In genomic region chr7:120117529-120117928, GRCm38 (mm10) we compare ENCODE assay signal across 26 mouse cellular contexts. TPM values are rescaled to one million over a fixed set of nuclear protein-coding genes. Genes with fewer than 3 reads are reported as not detected.
DNase-seq lines count a peak whose midpoint lies in the region; ATAC-seq lines count a peak whose summit lies in the region.
"Had no signal": no experiment of that assay in that cellular context is flagged by ENCODE, and none has a peak within 500 bp of the region (broad histone marks: within the 10 kb centered on the region; RNA-seq: fewer than 3 reads in every experiment).

No protein-coding gene starts in this region.

- no peaks in the 10 kb centered on the region for H3K27me3 ChIP-seq in embryonic facial prominence, embryonic 12.5 days
- H3K27me3 ChIP-seq in embryonic facial prominence, embryonic 10.5 days (replicated peaks; ENCODE audit: low read depth, poor library complexity, severe bottlenecking): no peaks in the 10 kb centered on the region
- no peaks in the 10 kb centered on the region for H3K27me3 ChIP-seq in midbrain, embryonic 16.5 days (ENCODE audit: control insufficient read depth, insufficient read depth, low read depth, low read length)
- no peaks in the 10 kb centered on the region for H3K27me3 ChIP-seq in hindbrain, embryonic 12.5 days
- H3K27me3 ChIP-seq: forebrain, embryonic 13.5 days; kidney, embryonic 15.5 days; limb, embryonic 13.5 days; liver, embryonic 15.5 days; megakaryocyte, embryonic 14.5 days had no signal

- WGBS in embryonic facial prominence, embryonic 12.5 days: 42% methylated on average over 6 of the region's 6 CpGs
- WGBS in embryonic facial prominence, embryonic 10.5 days: 40% methylated on average over 6 of the region's 6 CpGs
- 13% methylated on average over 6 of the region's 6 CpGs for WGBS in midbrain, embryonic 16.5 days
- WGBS in hindbrain, embryonic 12.5 days: 42% methylated on average over 6 of the region's 6 CpGs

- H3K4me2 ChIP-seq in embryonic facial prominence, embryonic 12.5 days (replicated peaks): no peak overlapping the region
- H3K4me2 ChIP-seq in midbrain, embryonic 16.5 days (ENCODE audit: low read length): no peak overlapping the region
- H3K4me2 ChIP-seq in hindbrain, embryonic 12.5 days (replicated peaks): no peak overlapping the region
- H3K4me2 ChIP-seq: forebrain, embryonic 13.5 days; kidney, embryonic 15.5 days; limb, embryonic 13.5 days; liver, embryonic 15.5 days had no signal

- no peak overlapping the region for H3K9ac ChIP-seq in embryonic facial prominence, embryonic 12.5 days
- no peak overlapping the region for H3K9ac ChIP-seq in midbrain, embryonic 16.5 days (ENCODE audit: low read depth, low read length)
- no peak overlapping the region for H3K9ac ChIP-seq in hindbrain, embryonic 12.5 days
- H3K9ac ChIP-seq: forebrain, embryonic 13.5 days; kidney, embryonic 15.5 days; limb, embryonic 13.5 days; liver, embryonic 15.5 days had no signal

- no peaks in the 10 kb centered on the region for H3K36me3 ChIP-seq in embryonic facial prominence, embryonic 12.5 days
- H3K36me3 ChIP-seq in embryonic facial prominence, embryonic 10.5 days (replicated peaks): peaks cover 47% of the 10 kb centered on the region
- no peaks in the 10 kb centered on the region for H3K36me3 ChIP-seq in midbrain, embryonic 16.5 days (ENCODE audit: control insufficient read depth, insufficient read depth, low read length)
- no peaks in the 10 kb centered on the region for H3K36me3 ChIP-seq in hindbrain, embryonic 12.5 days
- H3K36me3 ChIP-seq: liver, embryonic 15.5 days had no signal

- H3K27ac ChIP-seq in embryonic facial prominence, embryonic 12.5 days: 0 out of 2 replicates have a peak overlapping the region, but pooled peaks have one; percentile 30
- H3K27ac ChIP-seq in embryonic facial prominence, embryonic 10.5 days (replicated peaks): no peak overlapping the region
- no peak overlapping the region for H3K27ac ChIP-seq in midbrain, embryonic 16.5 days (ENCODE audit: low read length)
- H3K27ac ChIP-seq in hindbrain, embryonic 12.5 days: no peak overlapping the region
- H3K27ac ChIP-seq: forebrain, embryonic 13.5 days; hindbrain, postnatal 0 days; kidney, embryonic 15.5 days; limb, embryonic 13.5 days; liver, embryonic 15.5 days had no signal

- H3K4me1 ChIP-seq in embryonic facial prominence, embryonic 12.5 days: peaks cover 10% of the 10 kb centered on the region; the same call in 1 of the 2 replicates
- peaks cover 8% of the 10 kb centered on the region; the same call in 1 of the 2 replicates for H3K4me1 ChIP-seq in embryonic facial prominence, embryonic 10.5 days
- H3K4me1 ChIP-seq in midbrain, embryonic 16.5 days (ENCODE audit: control insufficient read depth, insufficient read depth, low read length): no peaks in the 10 kb centered on the region
- 0 out of 2 replicates have a peak, but pooled peaks cover 4% of the 10 kb centered on the region for H3K4me1 ChIP-seq in hindbrain, embryonic 12.5 days
- H3K4me1 ChIP-seq: forebrain, embryonic 13.5 days; kidney, embryonic 15.5 days; liver, embryonic 15.5 days; megakaryocyte, embryonic 14.5 days had no signal

- DNase-seq in embryonic facial prominence, embryonic 10.5 days (ENCODE audit: low spot score): no peak
- peak; percentile 58 for DNase-seq in testis, postnatal 14 days (ENCODE audit: low spot score)
- no peak for DNase-seq in testis, postnatal 10 days (ENCODE audit: low spot score)
- DNase-seq in brain, adult 2 months (ENCODE audit: low read depth, low spot score): peak; percentile 47
- DNase-seq in lung, adult 18-20 months: no peak
- DNase-seq: cerebellum, adult 9-10 months; gastrocnemius, postnatal 36 days; lung, postnatal 10 days; right cerebral cortex, postnatal 14 days; spleen, adult 18-20 months; thymus, adult 18-20 months; thymus, postnatal 4 days had no signal

- no peaks in the 10 kb centered on the region for H3K9me3 ChIP-seq in embryonic facial prominence, embryonic 12.5 days
- no peaks in the 10 kb centered on the region for H3K9me3 ChIP-seq in embryonic facial prominence, embryonic 10.5 days
- no peaks in the 10 kb centered on the region for H3K9me3 ChIP-seq in midbrain, embryonic 16.5 days (replicated peaks; ENCODE audit: control insufficient read depth, low read length, poor library complexity, severe bottlenecking)
- H3K9me3 ChIP-seq in hindbrain, embryonic 12.5 days (replicated peaks): no peaks in the 10 kb centered on the region
- H3K9me3 ChIP-seq: forebrain, embryonic 13.5 days; kidney, embryonic 15.5 days; limb, embryonic 13.5 days; liver, embryonic 15.5 days; megakaryocyte, embryonic 14.5 days had no signal

- ATAC-seq in embryonic facial prominence, embryonic 12.5 days (ENCODE audit: insufficient number of reproducible peaks, insufficient read depth, low FRiP score, low TSS enrichment): no peak
- ATAC-seq in midbrain, embryonic 16.5 days: peak; percentile 36; the same call in 1 of the 2 replicates
- no peak for ATAC-seq in hindbrain, embryonic 12.5 days (ENCODE audit: low FRiP score)
- ATAC-seq: CD4-positive, CD25-positive, alpha-beta regulatory T cell, adult 4 months; forebrain, embryonic 13.5 days; hindbrain, postnatal 0 days; intestine, postnatal 0 days had no signal

- no peak overlapping the region for H3K4me3 ChIP-seq in embryonic facial prominence, embryonic 12.5 days
- no peak overlapping the region for H3K4me3 ChIP-seq in embryonic facial prominence, embryonic 10.5 days
- H3K4me3 ChIP-seq in midbrain, embryonic 16.5 days (ENCODE audit: low read depth, low read length): no peak overlapping the region
- no peak overlapping the region for H3K4me3 ChIP-seq in hindbrain, embryonic 12.5 days
- H3K4me3 ChIP-seq: forebrain, embryonic 13.5 days; kidney, embryonic 15.5 days; limb, embryonic 13.5 days; liver, embryonic 15.5 days; megakaryocyte, embryonic 14.5 days; myocyte had no signal

RNA-seq across cellular contexts. Expression of gene Tmem159, which starts 15.4 kb away (rescaled TPM):
- polyA plus RNA-seq in embryonic facial prominence, embryonic 12.5 days (2016; fragmentation: Nextera tagmentation; extraction: Ambion mirVana): 27.1 and 27.4 TPM in 2 replicates
- 26.0 and 27.8 TPM in 2 replicates for polyA plus RNA-seq in embryonic facial prominence, embryonic 10.5 days (2016; fragmentation: Nextera tagmentation; extraction: Ambion mirVana)
- 12.9 and 31.7 TPM in 2 replicates for polyA plus RNA-seq in midbrain, embryonic 16.5 days (2015; fragmentation: Nextera tagmentation; extraction: Ambion mirVana)
- 18.7 and 20.7 TPM in 2 replicates for polyA plus RNA-seq in hindbrain, embryonic 12.5 days (2016; fragmentation: Nextera tagmentation; extraction: Ambion mirVana)

RNA-seq across cellular contexts. Expression of gene Dnah3, which starts 22.4 kb away (rescaled TPM):
- not detected in 2 replicates for polyA plus RNA-seq in embryonic facial prominence, embryonic 12.5 days (2016; fragmentation: Nextera tagmentation; extraction: Ambion mirVana)
- not detected in 2 replicates for polyA plus RNA-seq in embryonic facial prominence, embryonic 10.5 days (2016; fragmentation: Nextera tagmentation; extraction: Ambion mirVana)
- 0.11 and 0.15 TPM in 2 replicates for polyA plus RNA-seq in midbrain, embryonic 16.5 days (2015; fragmentation: Nextera tagmentation; extraction: Ambion mirVana)
- polyA plus RNA-seq in hindbrain, embryonic 12.5 days (2016; fragmentation: Nextera tagmentation; extraction: Ambion mirVana): 0.10 and 0.26 TPM in 2 replicates
- polyA plus RNA-seq: CD4-positive, CD25-positive, alpha-beta regulatory T cell, adult 4 months; intestine, postnatal 0 days; kidney, embryonic 15.5 days; limb, embryonic 13.5 days; liver, embryonic 15.5 days; neural tube, embryonic 14.5 days had no signal

RNA-seq across cellular contexts. Expression of gene Zp2, which starts 27.6 kb away (rescaled TPM):
- 0.10 TPM in 1 of 2 replicates, not detected in the other for polyA plus RNA-seq in embryonic facial prominence, embryonic 12.5 days (2016; fragmentation: Nextera tagmentation; extraction: Ambion mirVana)
- polyA plus RNA-seq in embryonic facial prominence, embryonic 10.5 days (2016; fragmentation: Nextera tagmentation; extraction: Ambion mirVana): 0.06 and 0.16 TPM in 2 replicates
- polyA plus RNA-seq in midbrain, embryonic 16.5 days (2015; fragmentation: Nextera tagmentation; extraction: Ambion mirVana): not detected in 2 replicates
- not detected in 2 replicates for polyA plus RNA-seq in hindbrain, embryonic 12.5 days (2016; fragmentation: Nextera tagmentation; extraction: Ambion mirVana)
- polyA plus RNA-seq: CD4-positive, CD25-positive, alpha-beta regulatory T cell, adult 4 months; forebrain, embryonic 13.5 days; heart, embryonic 16.5 days; hindbrain, postnatal 0 days; liver, embryonic 15.5 days; neural tube, embryonic 14.5 days had no signal

RNA-seq across cellular contexts. Expression of gene Anks4b, which starts 56.1 kb away (rescaled TPM):
- 0.10 TPM in 1 of 2 replicates, not detected in the other for polyA plus RNA-seq in embryonic facial prominence, embryonic 12.5 days (2016; fragmentation: Nextera tagmentation; extraction: Ambion mirVana)
- polyA plus RNA-seq in embryonic facial prominence, embryonic 10.5 days (2016; fragmentation: Nextera tagmentation; extraction: Ambion mirVana): 0.11 TPM in 1 of 2 replicates, not detected in the other
- not detected in 2 replicates for polyA plus RNA-seq in midbrain, embryonic 16.5 days (2015; fragmentation: Nextera tagmentation; extraction: Ambion mirVana)
- polyA plus RNA-seq in hindbrain, embryonic 12.5 days (2016; fragmentation: Nextera tagmentation; extraction: Ambion mirVana): not detected in 2 replicates
- polyA plus RNA-seq: CD4-positive, CD25-positive, alpha-beta regulatory T cell, adult 4 months; forebrain, embryonic 13.5 days; hindbrain, postnatal 0 days; limb, embryonic 13.5 days; myocyte; neural tube, embryonic 14.5 days had no signal

Comparison
In these comparisons a context has a peak if more than half of its experiments do, and no peak if none do; other contexts are left out.
1. DNase-seq: peak in testis, postnatal 14 days (single experiment) and brain, adult 2 months (single experiment); none in embryonic facial prominence, embryonic 10.5 days (single experiment), testis, postnatal 10 days (single experiment) and lung, adult 18-20 months (0 of 2).